Mouse (Mus musculus): Measurements from ENCODE around the gene Hrnr.

DNA sequence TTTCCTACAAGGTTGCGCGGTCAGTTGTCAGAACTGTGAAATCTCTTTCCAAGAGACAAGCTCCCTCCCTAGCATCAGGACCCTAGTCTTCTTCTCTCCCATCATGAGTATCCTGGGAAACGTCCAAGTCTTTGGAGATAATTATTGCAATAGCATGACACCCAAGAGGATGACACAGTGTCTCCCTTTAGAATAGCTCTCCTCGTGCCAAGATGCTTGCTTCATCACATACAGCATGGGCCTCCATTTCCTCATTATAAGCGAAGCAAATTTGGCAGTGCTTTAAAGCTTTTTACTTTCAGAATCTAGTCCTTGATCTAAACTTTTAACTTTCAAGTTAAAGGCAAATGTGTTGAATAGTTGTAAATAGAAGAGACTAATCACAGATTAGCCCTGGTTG lies 56.1 kb downstream of the Hrnr start:
- no peak for TF ChIP-seq CTCF (IDR thresholded peaks at IDR 0.05; ENCODE audit: insufficient read depth, low read length)
- TF ChIP-seq POLR2A (IDR thresholded peaks at IDR 0.05; ENCODE audit: borderline replicate concordance, extremely low read depth, low read depth, low read length): no peak
